Mouse (Mus musculus): ENCODE measurements around the gene Adam22. TPM values are rescaled to one million over a fixed set of nuclear protein-coding genes. Genes with fewer than 3 reads are reported as not detected.

The Adam22 gene
- polyA plus RNA-seq, 1 experiment from 2014 or later = 4.7 TPM

DNA sequence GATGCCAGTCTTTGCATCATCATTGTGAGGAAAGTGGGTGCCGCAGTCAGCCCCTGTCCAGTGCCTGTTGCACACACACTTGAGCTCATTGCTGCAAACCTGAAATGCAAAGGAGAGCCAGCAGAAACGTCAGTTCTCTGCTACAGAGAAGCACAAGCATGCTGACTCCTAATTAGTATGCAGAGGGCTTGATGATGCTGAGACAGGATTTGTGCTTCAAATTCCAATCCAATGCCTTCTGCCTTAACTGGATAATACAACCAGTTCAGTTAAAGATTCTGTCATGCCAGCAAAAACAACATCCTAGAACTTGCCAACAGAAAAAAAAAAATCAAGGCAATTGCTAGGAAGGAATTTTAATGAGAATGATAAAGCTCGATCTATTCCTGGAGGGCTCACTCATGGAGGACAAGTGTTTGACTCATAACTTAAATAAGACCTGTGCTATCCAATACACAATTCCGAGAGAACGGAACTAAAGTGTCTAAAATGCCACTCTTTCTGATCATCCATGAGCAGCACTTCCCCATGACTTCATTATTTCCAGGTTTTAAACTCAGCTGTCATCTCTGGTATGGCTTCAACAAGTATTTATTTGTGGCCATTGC, 251.3 kb downstream of the Adam22 start:
- WGBS = 64% methylated on average over 5 of the region's 5 CpGs
- no peaks in the 10 kb centered on the region for H3K9me3 ChIP-seq
- H3K4me3 ChIP-seq = no peak overlapping the region
- DNase-seq (ENCODE audit: low spot score) = no peak
- H3K4me1 ChIP-seq = no peaks in the 10 kb centered on the region; the same call in 1 of the 2 replicates
- no peaks in the 10 kb centered on the region for H3K27me3 ChIP-seq (ENCODE audit: insufficient read depth, poor library complexity, severe bottlenecking)
- no peak overlapping the region for H3K27ac ChIP-seq
- no peaks in the 10 kb centered on the region for H3K36me3 ChIP-seq

DNA sequence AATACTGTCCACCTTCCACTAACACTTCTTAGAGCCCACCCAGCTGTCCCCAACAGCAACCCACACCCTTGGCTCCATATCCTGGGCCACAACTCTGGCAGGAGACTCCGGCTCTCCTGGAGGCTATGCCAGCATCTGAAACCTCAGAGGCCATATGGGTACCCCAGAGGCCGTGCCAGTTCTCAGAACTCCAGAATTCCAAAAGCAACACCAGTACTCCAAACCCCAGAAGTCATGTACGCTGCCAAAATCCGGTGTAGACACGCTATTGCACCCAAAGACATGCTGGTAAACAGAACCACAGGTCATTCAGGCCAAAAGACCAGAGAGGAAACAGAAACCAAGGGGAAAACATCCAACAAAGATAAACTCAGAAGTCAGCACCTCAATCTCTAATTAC, 255.7 kb downstream of the Adam22 start:
- 85% methylated on average over 5 of the region's 5 CpGs for WGBS
- Histone ChIP-seq H3K27ac (no peak overlapping the region), H3K4me1 (no peaks in the 10 kb centered on the region; the same call in 1 of the 2 replicates)

DNA sequence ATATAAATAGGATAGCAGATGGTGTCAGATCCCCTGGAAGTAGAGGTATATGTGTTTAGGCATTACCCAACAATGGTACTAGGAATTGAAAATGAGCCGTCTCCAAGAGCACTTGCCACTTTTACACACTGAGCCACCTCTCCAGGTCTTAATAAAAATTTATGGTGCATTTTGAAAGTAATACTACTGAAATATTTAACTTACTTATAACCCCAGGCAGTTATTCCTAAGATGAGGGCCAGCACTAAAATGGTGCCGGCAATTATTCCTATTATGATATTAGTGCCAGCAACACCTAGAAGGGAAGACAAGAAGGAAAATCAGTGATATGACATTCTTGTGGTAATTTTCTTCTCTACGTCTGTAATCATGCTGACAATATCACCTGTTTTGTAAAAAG, 256.3 kb downstream of the Adam22 start:
- Histone ChIP-seq H3K4me3 (no peak overlapping the region), H3K4me1 (no peaks in the 10 kb centered on the region; the same call in 1 of the 2 replicates), H3K9me3 (no peaks in the 10 kb centered on the region), H3K27me3 (ENCODE audit: insufficient read depth, poor library complexity, severe bottlenecking) (no peaks in the 10 kb centered on the region), H3K36me3 (no peaks in the 10 kb centered on the region), H3K27ac (no peak overlapping the region)
- DNase-seq (ENCODE audit: low spot score) = no peak
- WGBS = 86% methylated on average over 3 of the region's 3 CpGs

More for the DNA sequence above, 255.7 kb downstream of the Adam22 start:
- Histone ChIP-seq H3K9me3 (no peaks in the 10 kb centered on the region), H3K27me3 (ENCODE audit: insufficient read depth, poor library complexity, severe bottlenecking) (no peaks in the 10 kb centered on the region), H3K36me3 (no peaks in the 10 kb centered on the region), H3K4me3 (no peak overlapping the region)
- no peak for DNase-seq (ENCODE audit: low spot score)

DNA sequence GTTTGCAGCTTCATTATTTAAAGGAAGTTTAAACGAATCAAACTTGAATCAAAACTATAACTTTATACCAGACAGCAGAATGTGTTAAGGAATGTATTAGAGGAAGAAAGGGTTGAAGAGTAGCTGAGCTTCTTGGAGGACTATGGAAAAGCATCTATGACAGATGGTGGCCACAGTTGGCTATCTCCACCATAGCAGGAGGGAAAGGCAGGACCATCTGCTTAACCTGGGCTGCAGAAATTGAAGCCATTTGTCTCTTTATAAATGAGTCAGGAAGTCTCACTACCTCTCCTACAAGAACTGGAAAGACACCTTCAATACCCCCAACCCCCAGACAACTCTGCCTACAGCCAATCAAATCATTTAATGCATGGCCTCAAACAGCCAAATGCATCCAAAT, 272.3 kb downstream of the Adam22 start:
- Histone ChIP-seq H3K4me3 (no peak overlapping the region), H3K9me3 (no peaks in the 10 kb centered on the region), H3K36me3 (no peaks in the 10 kb centered on the region), H3K4me1 (peaks cover 2% of the 10 kb centered on the region; the same call in 1 of the 2 replicates), H3K27ac (no peak overlapping the region), H3K27me3 (ENCODE audit: insufficient read depth, poor library complexity, severe bottlenecking) (no peaks in the 10 kb centered on the region)
- DNase-seq (ENCODE audit: low spot score) = no peak
- 71% methylated on average over 1 of the region's 1 CpGs for WGBS

DNA sequence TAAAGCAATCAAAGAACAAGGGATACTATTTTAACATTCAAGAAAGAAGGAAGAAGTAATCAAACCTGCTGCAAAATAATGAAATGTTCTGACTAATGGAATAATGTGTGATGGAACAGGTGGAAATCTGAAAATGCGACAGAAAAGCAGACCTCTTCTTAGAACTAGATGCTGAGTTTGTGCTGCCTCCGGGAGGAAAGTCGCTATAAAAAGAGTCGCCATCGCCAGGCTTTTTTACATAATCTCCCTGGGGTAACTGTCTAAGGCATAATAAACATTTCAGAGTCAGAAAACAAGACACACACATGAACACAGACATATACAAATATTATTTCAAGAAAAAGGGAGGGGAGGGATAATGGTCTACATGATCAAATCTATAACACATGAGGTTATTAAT, 273.0 kb downstream of the Adam22 start:
- DNase-seq (ENCODE audit: low spot score) = no peak
- Histone ChIP-seq H3K27me3 (ENCODE audit: insufficient read depth, poor library complexity, severe bottlenecking) (no peaks in the 10 kb centered on the region), H3K36me3 (no peaks in the 10 kb centered on the region), H3K9me3 (no peaks in the 10 kb centered on the region), H3K27ac (no peak overlapping the region), H3K4me1 (peaks cover 2% of the 10 kb centered on the region; the same call in 1 of the 2 replicates), H3K4me3 (no peak overlapping the region)
- WGBS = 83% methylated on average over 5 of the region's 5 CpGs

DNA sequence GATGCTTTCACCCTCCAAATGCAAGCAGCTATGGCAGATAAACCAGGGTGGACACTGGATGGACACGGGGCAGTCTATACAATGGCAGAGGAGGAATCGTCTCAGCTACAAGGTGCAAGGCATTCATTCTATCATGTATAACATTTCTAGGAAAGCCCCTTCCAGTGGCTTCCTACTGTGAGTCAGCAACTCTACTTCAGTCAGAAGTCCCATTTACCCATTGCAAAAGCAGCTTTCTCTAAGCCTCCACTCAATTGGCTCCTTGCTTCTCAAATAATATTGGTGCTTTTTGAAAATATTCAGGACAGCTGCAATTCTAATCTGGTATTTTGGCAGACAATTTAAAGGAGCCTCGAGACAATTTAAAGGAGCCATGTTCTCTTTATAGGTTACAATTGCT, 279.8 kb downstream of the Adam22 start:
- 79% methylated on average over 3 of the region's 3 CpGs for WGBS
- H3K9me3 ChIP-seq = no peaks in the 10 kb centered on the region
- peaks cover 2% of the 10 kb centered on the region; the same call in 1 of the 2 replicates for H3K4me1 ChIP-seq
- H3K27ac ChIP-seq = no peak overlapping the region
- no peak overlapping the region for H3K4me3 ChIP-seq
- H3K36me3 ChIP-seq = no peaks in the 10 kb centered on the region
- no peak for DNase-seq (ENCODE audit: low spot score)
- H3K27me3 ChIP-seq (ENCODE audit: insufficient read depth, poor library complexity, severe bottlenecking) = no peaks in the 10 kb centered on the region

DNA sequence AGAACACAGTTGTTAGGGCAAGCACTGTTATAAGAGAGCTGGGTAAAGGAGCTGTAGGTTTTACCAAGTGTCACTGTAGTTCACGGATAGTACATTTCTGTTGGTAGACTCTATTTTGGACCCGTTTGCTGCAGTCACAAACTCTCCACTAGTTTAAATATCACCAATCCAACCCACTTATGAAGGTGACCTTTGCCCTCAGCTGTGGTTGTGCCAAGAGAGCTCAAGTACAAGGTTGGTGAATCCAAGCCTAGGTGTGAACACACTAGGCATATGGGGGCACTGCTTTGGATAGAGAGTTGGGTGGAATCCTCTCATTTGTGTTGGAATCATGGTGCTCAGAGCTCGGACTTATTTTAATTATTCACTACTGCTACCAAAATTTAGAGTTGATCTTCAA, 282.3 kb downstream of the Adam22 start:
- H3K9me3 ChIP-seq = no peaks in the 10 kb centered on the region
- WGBS = 82% methylated on average over 3 of the region's 3 CpGs
- no peaks in the 10 kb centered on the region for H3K36me3 ChIP-seq
- no peaks in the 10 kb centered on the region for H3K27me3 ChIP-seq (ENCODE audit: insufficient read depth, poor library complexity, severe bottlenecking)
- H3K27ac ChIP-seq = no peak overlapping the region
- H3K4me3 ChIP-seq = no peak overlapping the region
- no peak for DNase-seq (ENCODE audit: low spot score)
- H3K4me1 ChIP-seq = no peaks in the 10 kb centered on the region

DNA sequence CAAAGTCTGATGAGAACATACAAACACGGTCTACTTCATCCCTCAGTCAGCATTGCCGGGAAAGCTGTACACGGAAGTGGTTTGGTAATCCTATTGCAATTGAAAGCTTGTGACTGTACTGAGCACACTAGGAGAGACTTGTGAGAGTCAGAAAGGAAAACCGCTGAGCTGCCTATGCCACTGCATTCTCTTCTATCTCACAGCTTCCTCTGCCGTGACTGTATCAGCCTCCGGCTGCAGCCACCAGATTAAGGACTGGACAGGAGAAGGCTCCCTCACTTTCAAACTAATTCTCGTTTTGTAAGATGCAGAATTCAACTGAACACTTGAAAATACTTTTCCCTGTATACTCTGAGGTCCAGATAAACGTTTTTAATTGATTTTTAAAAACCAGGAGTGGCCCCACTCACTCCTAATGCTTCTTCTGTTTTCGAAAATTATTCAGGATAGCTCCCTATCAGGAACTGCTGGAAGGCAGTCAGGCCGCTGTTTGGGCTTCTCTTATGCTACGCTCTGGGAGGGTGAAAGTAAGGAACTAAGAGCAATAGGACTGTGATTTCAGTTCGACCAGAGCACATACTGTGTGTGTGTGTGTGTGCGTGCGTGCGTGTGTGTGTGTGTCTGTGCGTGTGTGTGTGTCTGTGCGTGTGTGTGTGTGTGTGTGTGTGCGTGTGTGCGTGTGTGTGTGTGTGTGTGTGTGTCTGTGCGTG, 285.0 kb downstream of the Adam22 start:
- H3K27me3 ChIP-seq (ENCODE audit: insufficient read depth, poor library complexity, severe bottlenecking) = no peaks in the 10 kb centered on the region
- no peaks in the 10 kb centered on the region for H3K9me3 ChIP-seq
- no peaks in the 10 kb centered on the region for H3K4me1 ChIP-seq
- DNase-seq (ENCODE audit: low spot score) = no peak
- H3K27ac ChIP-seq = no peak overlapping the region
- no peaks in the 10 kb centered on the region for H3K36me3 ChIP-seq
- no peak overlapping the region for H3K4me3 ChIP-seq
- 50% methylated on average over 20 of the region's 20 CpGs for WGBS

DNA sequence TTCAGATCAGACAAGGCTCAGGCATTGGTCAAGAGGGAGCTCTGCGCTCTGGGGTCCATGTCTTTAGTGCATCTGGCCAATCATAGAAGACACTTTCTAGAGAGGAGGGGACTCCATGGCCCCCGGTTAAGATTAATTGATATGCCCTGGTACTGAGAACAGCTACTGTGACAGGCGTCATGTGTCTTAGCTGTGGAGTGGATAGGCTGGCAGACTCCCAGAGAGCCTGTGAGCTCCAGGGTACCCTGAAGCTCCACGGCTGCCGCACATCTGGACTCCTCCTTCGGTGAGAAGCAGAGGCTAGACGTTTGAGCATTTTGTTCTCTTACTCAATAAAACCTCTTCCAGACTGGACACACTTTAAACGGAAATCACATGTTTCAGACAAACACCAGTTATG, 290.5 kb downstream of the Adam22 start:
- 85% methylated on average over 8 of the region's 8 CpGs for WGBS
- H3K4me3 ChIP-seq = no peak overlapping the region
- no peak for DNase-seq (ENCODE audit: low spot score)

DNA sequence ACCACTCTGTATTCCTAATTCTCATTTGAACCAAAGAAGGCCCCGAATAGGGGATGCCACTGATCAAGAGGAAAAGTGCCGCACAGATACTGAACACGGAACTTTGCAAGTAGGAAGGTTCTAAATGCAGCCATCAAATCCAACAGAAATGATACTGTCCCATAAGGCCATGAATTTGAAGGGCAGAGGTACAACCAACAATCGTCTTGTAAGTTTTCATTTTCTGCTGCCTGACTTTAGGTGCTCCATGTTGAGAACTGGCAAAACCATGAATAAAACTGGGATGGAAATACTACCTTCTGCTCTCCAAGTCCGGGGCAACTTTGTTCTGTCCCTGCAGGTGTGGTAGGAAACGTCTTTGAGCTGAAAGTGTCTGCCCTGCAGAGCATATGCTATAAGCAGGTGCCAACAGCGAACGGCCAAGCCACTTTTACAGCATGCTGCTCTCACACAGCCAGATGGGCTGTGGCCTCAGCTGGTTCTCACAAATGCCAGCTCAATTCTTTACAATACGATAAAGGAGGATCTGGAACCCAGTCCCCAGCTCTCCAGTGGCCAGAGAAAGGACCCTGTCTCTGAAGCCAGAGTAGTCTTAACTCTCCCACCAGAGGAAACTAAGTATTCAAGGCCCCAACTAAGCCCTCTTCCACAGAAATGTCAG, 293.9 kb downstream of the Adam22 start:
- H3K36me3 ChIP-seq = peaks cover 33% of the 10 kb centered on the region
- H3K27ac ChIP-seq = no peak overlapping the region
- peaks cover 7% of the 10 kb centered on the region; the same call in 1 of the 2 replicates for H3K4me1 ChIP-seq
- no peak for DNase-seq (ENCODE audit: low spot score)
- no peak overlapping the region for H3K4me3 ChIP-seq
- H3K9me3 ChIP-seq = no peaks in the 10 kb centered on the region
- H3K27me3 ChIP-seq (ENCODE audit: insufficient read depth, poor library complexity, severe bottlenecking) = no peaks in the 10 kb centered on the region
- WGBS = 88% methylated on average over 9 of the region's 9 CpGs

More for the DNA sequence above, 290.5 kb downstream of the Adam22 start:
- no peak overlapping the region for H3K27ac ChIP-seq
- H3K9me3 ChIP-seq = no peaks in the 10 kb centered on the region
- H3K36me3 ChIP-seq = peaks cover 12% of the 10 kb centered on the region
- H3K4me1 ChIP-seq = peaks cover 7% of the 10 kb centered on the region; the same call in 1 of the 2 replicates
- no peaks in the 10 kb centered on the region for H3K27me3 ChIP-seq (ENCODE audit: insufficient read depth, poor library complexity, severe bottlenecking)

DNA sequence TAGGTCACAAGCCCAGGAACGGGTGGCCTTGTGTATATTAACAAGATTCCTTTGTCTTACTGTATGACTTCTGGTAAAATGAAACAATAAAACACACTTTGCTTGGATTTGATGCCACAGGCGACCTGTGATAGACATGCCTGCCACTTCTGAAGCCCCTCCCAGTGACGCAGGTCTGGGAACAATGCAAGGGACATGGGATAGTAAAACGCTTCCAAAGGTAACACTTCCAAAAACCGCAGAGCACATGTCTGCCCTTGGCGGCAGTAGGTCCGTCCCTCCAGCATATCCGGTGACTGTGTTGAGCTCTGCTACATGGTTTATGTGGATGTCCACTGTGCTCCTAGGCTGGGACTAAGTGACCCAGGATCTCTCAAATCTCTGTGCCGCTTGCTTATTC, 294.6 kb downstream of the Adam22 start:
- H3K27ac ChIP-seq = no peak overlapping the region
- peaks cover 38% of the 10 kb centered on the region for H3K36me3 ChIP-seq

DNA sequence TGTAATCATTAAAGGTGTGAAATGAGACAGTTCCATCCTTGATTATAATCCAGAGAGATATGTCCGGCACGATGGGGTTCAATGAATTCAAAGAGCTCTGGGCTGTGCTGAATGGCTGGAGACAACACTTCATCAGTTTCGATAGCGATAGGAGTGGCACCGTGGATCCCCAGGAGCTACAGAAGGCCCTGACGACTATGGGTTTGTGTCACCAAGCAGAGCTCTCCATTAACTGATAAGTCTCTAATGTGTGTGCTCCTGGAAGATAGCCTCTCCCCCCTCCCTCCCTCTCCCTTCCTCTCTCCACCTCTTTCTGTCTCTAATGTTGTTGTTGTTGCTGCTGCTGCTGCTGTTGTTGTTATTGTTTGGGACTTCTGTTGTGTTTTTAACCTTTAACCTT, 304.8 kb downstream of the Adam22 start:
- Histone ChIP-seq H3K27me3 (ENCODE audit: insufficient read depth, poor library complexity, severe bottlenecking) (no peaks in the 10 kb centered on the region), H3K9me3 (no peaks in the 10 kb centered on the region), H3K4me3 (no peak overlapping the region), H3K4me1 (peaks cover 2% of the 10 kb centered on the region; the same call in 1 of the 2 replicates), H3K27ac (no peak overlapping the region), H3K36me3 (peaks cover 84% of the 10 kb centered on the region)
- no peak for DNase-seq (ENCODE audit: low spot score)
- 32% methylated on average over 6 of the region's 6 CpGs for WGBS

More for the DNA sequence above, 294.6 kb downstream of the Adam22 start:
- DNase-seq (ENCODE audit: low spot score) = no peak
- 92% methylated on average over 9 of the region's 9 CpGs for WGBS
- Histone ChIP-seq H3K27me3 (ENCODE audit: insufficient read depth, poor library complexity, severe bottlenecking) (no peaks in the 10 kb centered on the region), H3K4me1 (peaks cover 7% of the 10 kb centered on the region; the same call in 1 of the 2 replicates), H3K9me3 (no peaks in the 10 kb centered on the region), H3K4me3 (no peak overlapping the region)

DNA sequence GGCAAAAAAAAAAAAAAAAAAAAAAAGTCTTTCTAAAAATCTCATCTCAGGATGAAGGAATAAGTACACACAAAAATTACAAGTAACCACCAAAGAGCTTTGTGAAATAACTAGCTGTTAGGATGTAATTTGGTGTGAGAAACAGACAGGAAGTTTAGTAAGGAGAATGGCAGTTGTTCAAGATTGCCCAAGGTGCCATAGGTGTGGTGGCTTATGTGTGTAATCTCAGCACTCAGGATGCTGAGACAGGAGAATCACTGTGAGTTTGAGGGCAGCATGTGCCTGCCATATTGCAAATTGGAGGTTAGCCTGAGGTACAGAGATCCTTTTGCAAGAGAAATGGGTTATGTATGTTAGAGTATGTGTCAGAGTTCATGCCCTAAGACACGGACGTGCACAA, 305.5 kb downstream of the Adam22 start:
- no peak overlapping the region for H3K4me3 ChIP-seq
- H3K27ac ChIP-seq = no peak overlapping the region
- 92% methylated on average over 2 of the region's 2 CpGs for whole genome bisulfite sequencing
- DNase-seq (ENCODE audit: low spot score) = no peak
- H3K9me3 ChIP-seq = no peaks in the 10 kb centered on the region
- peaks cover 79% of the 10 kb centered on the region for H3K36me3 ChIP-seq
- no peaks in the 10 kb centered on the region for H3K27me3 ChIP-seq (ENCODE audit: insufficient read depth, poor library complexity, severe bottlenecking)
- H3K4me1 ChIP-seq = peaks cover 10% of the 10 kb centered on the region

Measured in heart, embryonic 10.5 days (tissue).